Mouse (Mus musculus) midbrain, embryonic 11.5 days (tissue): ENCODE measurements around the gene Chtop. TPM values are rescaled to one million over a fixed set of nuclear protein-coding genes. Genes with fewer than 3 reads are reported as not detected.

Experiments
- ATAC-seq: fragments of 200-750 bp; cut with Nextera tagmentation; 2 replicates; pipeline ENCODE4 v1.8.0; 2017; ENCODE audit warnings: moderate TSS enrichment, moderate library complexity; ENCODE audit not compliant: low FRiP score
- DNase-seq: peaks from one replicate; pipeline ENCODE4 v3.0.0; 2015; ENCODE audit warnings: low spot score; ENCODE audit errors: missing footprints
- H3K27ac ChIP-seq: fragments of 300-500 bp; sonication (generic); 2 replicates; pipeline ENCODE4 v1.5.1; 2014; ENCODE audit warnings: low read depth, low read length
- H3K27me3 ChIP-seq: fragments of 300-500 bp; sonication (generic); 2 replicates; pipeline ENCODE4 v1.6.1; 2014; ENCODE audit warnings: mild to moderate bottlenecking, low read length, moderate library complexity, mixed read lengths; ENCODE audit not compliant: control insufficient read depth, insufficient read depth
- H3K36me3 ChIP-seq: fragments of 300-500 bp; sonication (generic); 2 replicates; pipeline ENCODE4 v1.6.1; 2014; ENCODE audit warnings: mild to moderate bottlenecking, low read length, moderate library complexity, mixed read lengths; ENCODE audit not compliant: control insufficient read depth, insufficient read depth
- H3K4me1 ChIP-seq: fragments of 300-500 bp; sonication (generic); 2 replicates; pipeline ENCODE4 v1.6.1; 2014; ENCODE audit warnings: low read length; ENCODE audit not compliant: control insufficient read depth, insufficient read depth
- H3K4me2 ChIP-seq: fragments of 300-500 bp; sonication (generic); 2 replicates; pipeline ENCODE4 v1.6.1; 2014; ENCODE audit warnings: mild to moderate bottlenecking, moderate library complexity
- H3K4me3 ChIP-seq: fragments of 300-500 bp; sonication (generic); 2 replicates; pipeline ENCODE4 v1.5.1; 2014; ENCODE audit warnings: low read depth, low read length
- H3K9ac ChIP-seq: fragments of 300-500 bp; sonication (generic); 2 replicates; pipeline ENCODE4 v1.6.1; 2014; ENCODE audit warnings: low read length
- H3K9me3 ChIP-seq: fragments of 300-500 bp; sonication (generic); 2 replicates; pipeline ENCODE4 v1.6.1; 2016; ENCODE audit warnings: low read length; ENCODE audit not compliant: control insufficient read depth
- WGBS: fragments of 180-500 bp; shearing (Covaris S2); extraction: QIAGEN DNeasy Blood & Tissue Kit; methylation state at CpG from one replicate; pipeline ENCODE4 v1.1.7; 2014; 5-methylcytosine and 5-hydroxymethylcytosine counted together
- polyA plus RNA-seq: library from polyadenylated mRNA; unstranded; fragments of >200 nt; fragmentation: Nextera tagmentation; extraction: Ambion mirVana; gene quantifications from 2 replicates; pipeline ENCODE4 v1.2.1, GENCODE M21; 2014

Chtop gene
- polyA plus RNA-seq, 1 experiment from 2014 or later: 138 TPM

- no peak for DNase-seq
- Histone ChIP-seq H3K36me3 (no peaks in the 10 kb centered on the region), H3K4me2 (no peak overlapping the region), H3K27ac (no peak overlapping the region), H3K9me3 (no peaks in the 10 kb centered on the region), H3K27me3 (peaks cover 39% of the 10 kb centered on the region), H3K4me1 (peaks cover 12% of the 10 kb centered on the region; the same call in 1 of the 2 replicates), H3K9ac (no peak overlapping the region), H3K4me3 (no peak overlapping the region)
- ATAC-seq: no peak
- WGBS: 27% methylated on average over 7 of the region's 7 CpGs
Observed at GRCm38 (mm10) chr3:90462579-90462978, 46.7 kb downstream of the Chtop start.

- 94% methylated on average over 3 of the region's 3 CpGs for WGBS
- no peaks in the 10 kb centered on the region for H3K9me3 ChIP-seq
- H3K27me3 ChIP-seq: peaks cover 39% of the 10 kb centered on the region
- no peak for DNase-seq
- ATAC-seq: no peak
- H3K36me3 ChIP-seq: no peaks in the 10 kb centered on the region
- H3K4me2 ChIP-seq: no peak overlapping the region
- H3K4me1 ChIP-seq: peaks cover 12% of the 10 kb centered on the region; the same call in 1 of the 2 replicates
- H3K9ac ChIP-seq: no peak overlapping the region
- H3K4me3 ChIP-seq: no peak overlapping the region
- no peak overlapping the region for H3K27ac ChIP-seq
Observed at GRCm38 (mm10) chr3:90461935-90462334, 47.4 kb downstream of the Chtop start.

- no peaks in the 10 kb centered on the region for H3K9me3 ChIP-seq
- H3K4me1 ChIP-seq: peaks cover 5% of the 10 kb centered on the region; the same call in 1 of the 2 replicates
- no peak overlapping the region for H3K4me2 ChIP-seq
- no peak overlapping the region for H3K27ac ChIP-seq
- H3K36me3 ChIP-seq: no peaks in the 10 kb centered on the region
- H3K9ac ChIP-seq: no peak overlapping the region
- ATAC-seq: no peak
- peaks cover 29% of the 10 kb centered on the region for H3K27me3 ChIP-seq
- H3K4me3 ChIP-seq: no peak overlapping the region
- DNase-seq: no peak
- 76% methylated on average over 5 of the region's 5 CpGs for WGBS
Observed at GRCm38 (mm10) chr3:90460315-90460714, 49.0 kb downstream of the Chtop start.

GRCm38 (mm10) chr3:90459727-90460126, 49.6 kb downstream of the Chtop start:
- Histone ChIP-seq H3K9me3 (no peaks in the 10 kb centered on the region), H3K27ac (no peak overlapping the region), H3K36me3 (no peaks in the 10 kb centered on the region), H3K4me2 (no peak overlapping the region), H3K4me1 (no peaks in the 10 kb centered on the region), H3K9ac (no peak overlapping the region), H3K27me3 (peaks cover 23% of the 10 kb centered on the region), H3K4me3 (no peak overlapping the region)
- DNase-seq (no peak), ATAC-seq (no peak)
- WGBS: 82% methylated on average over 9 of the region's 9 CpGs

- H3K4me3 ChIP-seq: no peak overlapping the region
- H3K36me3 ChIP-seq: no peaks in the 10 kb centered on the region
- no peak overlapping the region for H3K27ac ChIP-seq
- no peak overlapping the region for H3K4me2 ChIP-seq
- DNase-seq: no peak
- H3K9me3 ChIP-seq: no peaks in the 10 kb centered on the region
- no peaks in the 10 kb centered on the region for H3K27me3 ChIP-seq
- WGBS: 89% methylated on average over 14 of the region's 14 CpGs
- no peak overlapping the region for H3K9ac ChIP-seq
- no peak for ATAC-seq
- H3K4me1 ChIP-seq: no peaks in the 10 kb centered on the region
Observed at GRCm38 (mm10) chr3:90454931-90455330, 54.4 kb downstream of the Chtop start.

- Histone ChIP-seq H3K4me3 (no peak overlapping the region), H3K4me2 (no peak overlapping the region), H3K9ac (no peak overlapping the region), H3K27ac (no peak overlapping the region), H3K36me3 (no peaks in the 10 kb centered on the region), H3K4me1 (peaks cover 5% of the 10 kb centered on the region), H3K9me3 (no peaks in the 10 kb centered on the region), H3K27me3 (no peaks in the 10 kb centered on the region)
- 47% methylated on average over 10 of the region's 10 CpGs for WGBS
- ATAC-seq (no peak), DNase-seq (no peak)
Observed at GRCm38 (mm10) chr3:90451396-90452095, 57.8 kb downstream of the Chtop start.

GRCm38 (mm10) chr3:90450874-90451273, 58.4 kb downstream of the Chtop start:
- no peaks in the 10 kb centered on the region for H3K36me3 ChIP-seq
- H3K4me2 ChIP-seq: no peak overlapping the region
- no peak for DNase-seq
- no peaks in the 10 kb centered on the region for H3K9me3 ChIP-seq
- WGBS: 33% methylated on average over 11 of the region's 12 CpGs
- H3K27me3 ChIP-seq: no peaks in the 10 kb centered on the region
- peaks cover 10% of the 10 kb centered on the region for H3K4me1 ChIP-seq
- ATAC-seq: no peak
- H3K9ac ChIP-seq: no peak overlapping the region
- no peak overlapping the region for H3K27ac ChIP-seq
- H3K4me3 ChIP-seq: no peak overlapping the region

Other genes with a start within 250 kb of the Chtop start
- 3.8 and 4.0 TPM in 2 replicates for gene Dennd4b, start 244.3 kb downstream of the Chtop start, polyA plus RNA-seq
- gene Gatad2b, start 216.3 kb downstream of the Chtop start, polyA plus RNA-seq: 10.4 TPM in 2 replicates
- gene Slc27a3, start 119.6 kb downstream of the Chtop start, polyA plus RNA-seq: 9.3 and 10.0 TPM in 2 replicates
- gene Ints3, start 75.9 kb downstream of the Chtop start, polyA plus RNA-seq: 34.4 and 34.7 TPM in 2 replicates
- gene Npr1, start 43.6 kb downstream of the Chtop start, polyA plus RNA-seq: 2.4 and 2.7 TPM in 2 replicates
- 338 and 369 TPM in 2 replicates for gene Ilf2, start 33.4 kb downstream of the Chtop start, polyA plus RNA-seq
- 70.9 and 77.2 TPM in 2 replicates for gene Snapin, start 18.5 kb downstream of the Chtop start, polyA plus RNA-seq
- gene S100a1, start 4.9 kb upstream of the Chtop start, polyA plus RNA-seq: 6.9 and 8.0 TPM in 2 replicates
- 11.6 and 14.1 TPM in 2 replicates for gene S100a13, start 4.9 kb upstream of the Chtop start, polyA plus RNA-seq
- not detected in 2 replicates for gene S100a14, start 17.4 kb upstream of the Chtop start, polyA plus RNA-seq
- 37.2 and 40.0 TPM in 2 replicates for gene S100a16, start 27.8 kb upstream of the Chtop start, polyA plus RNA-seq
- gene S100a3, start 51.1 kb upstream of the Chtop start, polyA plus RNA-seq: not detected in 2 replicates
- gene S100a2, start 80.7 kb upstream of the Chtop start, polyA plus RNA-seq: not detected in 2 replicates
- not detected in 2 replicates for gene Gm42674, start 92.4 kb upstream of the Chtop start, polyA plus RNA-seq
- gene S100a4, start 94.3 kb upstream of the Chtop start, polyA plus RNA-seq: 0.34 and 0.50 TPM in 2 replicates
- gene S100a5, start 99.0 kb upstream of the Chtop start, polyA plus RNA-seq: not detected in 2 replicates
- gene S100a6, start 103.4 kb upstream of the Chtop start, polyA plus RNA-seq: 24.5 and 25.1 TPM in 2 replicates
- gene S100a7a, start 144.5 kb upstream of the Chtop start, polyA plus RNA-seq: not detected in 2 replicates
- 2.0 and 2.8 TPM in 2 replicates for gene S100a8, start 159.5 kb upstream of the Chtop start, polyA plus RNA-seq
- 1.5 and 2.0 TPM in 2 replicates for gene S100a9, start 186.2 kb upstream of the Chtop start, polyA plus RNA-seq
- not detected in 2 replicates for gene Pglyrp4, start 217.4 kb upstream of the Chtop start, polyA plus RNA-seq